Mouse (Mus musculus) heart, embryonic 12.5 days (tissue): ENCODE data around the gene Parvb. TPM values are rescaled to one million over a fixed set of nuclear protein-coding genes. Genes with fewer than 3 reads are reported as not detected.

ENCODE experiments used
- ATAC-seq: fragments of 200-750 bp; cut with Nextera tagmentation; 2 replicates; pipeline ENCODE4 v1.8.0; 2017; ENCODE audit warnings: moderate TSS enrichment, moderate library complexity; ENCODE audit not compliant: insufficient number of reproducible peaks, low FRiP score
- H3K27ac ChIP-seq: fragments of 300-500 bp; sonication (generic); 2 replicates; pipeline ENCODE4 v1.5.1; 2016; ENCODE audit warnings: mild to moderate bottlenecking, moderate library complexity; ENCODE audit not compliant: poor library complexity, severe bottlenecking
- H3K27me3 ChIP-seq: fragments of 300-500 bp; sonication (generic); replicated peaks from 2 replicates; pipeline ENCODE4 v1.6.1; 2016; ENCODE audit warnings: mild to moderate bottlenecking, moderate library complexity
- H3K36me3 ChIP-seq: fragments of 300-500 bp; sonication (generic); 2 replicates; pipeline ENCODE4 v1.6.1; 2016; ENCODE audit warnings: mild to moderate bottlenecking, moderate library complexity
- H3K4me1 ChIP-seq: fragments of 300-500 bp; sonication (generic); replicated peaks from 2 replicates; pipeline ENCODE4 v1.6.1; 2016; ENCODE audit warnings: mild to moderate bottlenecking
- H3K4me2 ChIP-seq: fragments of 300-500 bp; sonication (generic); 2 replicates; pipeline ENCODE4 v1.6.1; 2016; ENCODE audit warnings: mild to moderate bottlenecking, moderate library complexity
- H3K4me3 ChIP-seq: fragments of 300-500 bp; sonication (generic); 2 replicates; pipeline ENCODE4 v1.5.1; 2016; ENCODE audit warnings: mild to moderate bottlenecking
- H3K9ac ChIP-seq: fragments of 300-500 bp; sonication (generic); 2 replicates; pipeline ENCODE4 v1.6.1; 2016; ENCODE audit warnings: mild to moderate bottlenecking, moderate library complexity
- H3K9me3 ChIP-seq: fragments of 300-500 bp; sonication (generic); replicated peaks from 2 replicates; pipeline ENCODE4 v1.6.1; 2016; ENCODE audit warnings: mild to moderate bottlenecking, moderate library complexity
- WGBS: fragments of 180-500 bp; shearing (Covaris S2); methylation state at CpG from one replicate; pipeline ENCODE4 v1.1.7; 2016; 5-methylcytosine and 5-hydroxymethylcytosine counted together
- polyA plus RNA-seq: library from polyadenylated mRNA; unstranded; fragments of >200 nt; fragmentation: Nextera tagmentation; extraction: Ambion mirVana; gene quantifications from 2 replicates; pipeline ENCODE4 v1.2.1, GENCODE M21; 2016

Gene Parvb
- polyA plus RNA-seq, result 13.5 and 13.8 TPM in 2 replicates

- WGBS, result under 1% methylated on average over 47 of the region's 53 CpGs
- peak; percentile 80 for ATAC-seq
Measured at GRCm38 (mm10) chr15:84231721-84232561, at the start of gene Parvb. Gene Parvb, plus strand, starts transcription at chr15:84232043.

DNA sequence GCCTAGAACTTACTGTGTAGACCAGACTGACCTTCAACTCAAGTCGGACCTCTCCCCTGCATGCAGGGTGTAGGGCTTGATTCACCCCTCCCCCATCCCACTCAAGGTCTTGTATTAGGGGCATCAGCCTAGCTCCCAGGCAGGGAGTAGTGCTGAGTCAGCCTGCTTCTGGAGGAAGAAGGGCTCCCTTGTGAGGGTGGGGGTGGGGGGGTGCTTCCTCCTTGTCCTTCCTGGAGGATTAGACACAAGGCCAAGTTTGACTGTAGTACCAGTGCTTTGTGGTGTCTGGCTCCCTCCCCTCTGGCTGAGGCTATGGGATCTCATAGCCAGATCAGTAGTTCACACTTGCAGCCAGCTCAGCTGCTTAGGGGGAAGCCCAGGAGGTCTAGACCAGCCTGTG, 47.9 kb upstream of the Parvb start:
- peaks cover 29% of the 10 kb centered on the region for H3K27me3 ChIP-seq
- peak; percentile 63; the same call in 1 of the 2 replicates for ATAC-seq
- no peak overlapping the region for H3K4me2 ChIP-seq
- peaks cover 8% of the 10 kb centered on the region; the same call in 1 of the 2 replicates for H3K4me1 ChIP-seq
- 21% methylated on average over 1 of the region's 1 CpGs for WGBS
- no peak overlapping the region for H3K4me3 ChIP-seq
- no peak overlapping the region for H3K9ac ChIP-seq
- no peaks in the 10 kb centered on the region for H3K36me3 ChIP-seq
- no peaks in the 10 kb centered on the region for H3K9me3 ChIP-seq
- H3K27ac ChIP-seq, result no peak overlapping the region

More at GRCm38 (mm10) chr15:84231721-84232561, at the start of gene Parvb:
- Histone ChIP-seq H3K4me2 (peak within 1 kb of the TSS; percentile 95), H3K27me3 (no peaks in the 10 kb centered on the region), H3K27ac (peak within 1 kb of the TSS; percentile 86), H3K4me1 (peaks cover 40% of the 10 kb centered on the region), H3K4me3 (peak within 1 kb of the TSS; percentile 74), H3K9ac (peak within 1 kb of the TSS; percentile 80), H3K36me3 (peaks cover 12% of the 10 kb centered on the region), H3K9me3 (no peaks in the 10 kb centered on the region)

GRCm38 (mm10) chr15:84186196-84186595, 45.6 kb upstream of the Parvb start:
- no peak overlapping the region for H3K9ac ChIP-seq
- no peak for ATAC-seq
- H3K36me3 ChIP-seq, result no peaks in the 10 kb centered on the region
- WGBS, result 60% methylated on average over 4 of the region's 4 CpGs
- no peak overlapping the region for H3K27ac ChIP-seq
- peaks cover 20% of the 10 kb centered on the region for H3K27me3 ChIP-seq
- H3K4me1 ChIP-seq, result peaks cover 8% of the 10 kb centered on the region; the same call in 1 of the 2 replicates
- H3K9me3 ChIP-seq, result no peaks in the 10 kb centered on the region
- no peak overlapping the region for H3K4me2 ChIP-seq
- H3K4me3 ChIP-seq, result no peak overlapping the region

DNA sequence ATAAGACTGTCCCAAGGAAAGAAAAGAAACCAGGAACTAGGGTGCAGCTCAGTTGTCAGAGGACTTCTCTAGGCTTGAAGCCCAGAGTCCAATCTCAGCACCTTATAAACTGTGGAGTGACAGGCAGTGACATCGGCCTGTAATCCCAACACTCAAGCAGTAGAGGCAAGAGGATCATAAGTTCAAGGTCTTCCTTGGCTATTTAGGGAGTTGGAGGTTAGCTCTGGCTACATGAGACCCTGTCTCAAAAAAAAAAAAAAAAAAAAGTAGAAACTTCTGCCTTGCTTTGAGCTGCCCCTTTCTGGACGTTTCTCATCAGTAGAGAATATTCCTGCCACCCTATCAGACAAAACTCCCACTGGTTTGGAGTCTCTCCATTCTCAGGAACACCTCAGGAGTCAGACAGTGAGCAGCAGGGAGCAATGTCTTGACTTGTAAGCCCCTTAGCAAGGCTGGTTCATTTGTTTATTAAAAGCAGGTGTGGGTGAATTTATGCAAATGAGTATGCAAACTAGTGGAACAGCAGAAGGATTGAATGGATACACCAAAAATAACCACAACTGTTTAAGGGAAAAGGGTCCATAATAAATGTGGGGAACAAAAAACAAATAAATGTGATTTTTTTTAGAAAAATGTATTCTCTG, 42.8 kb upstream of the Parvb start:
- no peaks in the 10 kb centered on the region for H3K9me3 ChIP-seq
- no peak overlapping the region for H3K27ac ChIP-seq
- H3K4me1 ChIP-seq, result peaks cover 14% of the 10 kb centered on the region
- no peaks in the 10 kb centered on the region; the same call in 1 of the 2 replicates for H3K27me3 ChIP-seq
- H3K36me3 ChIP-seq, result no peaks in the 10 kb centered on the region
- WGBS, result 48% methylated on average over 2 of the region's 2 CpGs
- no peak overlapping the region for H3K4me3 ChIP-seq
- ATAC-seq, result no peak
- H3K9ac ChIP-seq, result no peak overlapping the region
- no peak overlapping the region for H3K4me2 ChIP-seq

DNA sequence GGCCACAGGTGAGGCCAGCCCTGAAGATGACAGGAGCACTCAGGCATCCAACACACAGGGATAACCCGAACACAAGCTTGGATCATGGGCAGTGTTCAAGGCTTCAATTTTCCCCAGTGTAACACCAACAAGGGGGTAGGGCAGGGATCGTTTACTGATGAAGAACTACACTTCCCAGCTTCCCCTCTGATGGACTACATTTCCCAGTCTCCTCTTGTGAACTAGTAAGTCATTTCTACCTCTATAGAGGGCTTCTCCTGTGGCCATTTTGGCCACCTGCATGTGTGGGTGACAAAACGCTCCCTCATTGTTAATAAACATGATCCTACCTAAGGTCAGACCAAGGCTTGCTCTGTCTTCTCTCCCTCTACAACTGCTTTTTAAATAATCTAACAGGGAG, 42.0 kb upstream of the Parvb start:
- Histone ChIP-seq H3K9ac (no peak overlapping the region), H3K36me3 (no peaks in the 10 kb centered on the region), H3K4me3 (no peak overlapping the region), H3K27me3 (no peaks in the 10 kb centered on the region), H3K4me2 (no peak overlapping the region), H3K4me1 (peaks cover 16% of the 10 kb centered on the region), H3K9me3 (no peaks in the 10 kb centered on the region), H3K27ac (no peak overlapping the region)
- whole genome bisulfite sequencing, result 42% methylated on average over 3 of the region's 3 CpGs
- ATAC-seq, result no peak

GRCm38 (mm10) chr15:84191724-84192057, 40.2 kb upstream of the Parvb start:
- Histone ChIP-seq H3K9ac (peak overlapping the region; percentile 85), H3K27me3 (no peaks in the 10 kb centered on the region), H3K4me1 (peaks cover 20% of the 10 kb centered on the region), H3K9me3 (no peaks in the 10 kb centered on the region), H3K27ac (peak overlapping the region; percentile 95), H3K4me3 (peak overlapping the region; percentile 72), H3K36me3 (peaks cover 14% of the 10 kb centered on the region), H3K4me2 (peak overlapping the region; percentile 74)
- no peak; the same call in 1 of the 2 replicates for ATAC-seq
- 3% methylated on average over 9 of the region's 9 CpGs for WGBS

GRCm38 (mm10) chr15:84192058-84192791, 39.6 kb upstream of the Parvb start, which contains the start of gene Samm50:
Gene Samm50, plus strand, starts transcription at chr15:84192241.
- Histone ChIP-seq H3K36me3 (peaks cover 19% of the 10 kb centered on the region), H3K4me2 (peak within 1 kb of the TSS; percentile 74), H3K4me3 (peak within 1 kb of the TSS; percentile 72), H3K27me3 (no peaks in the 10 kb centered on the region), H3K9me3 (no peaks in the 10 kb centered on the region), H3K4me1 (peaks cover 20% of the 10 kb centered on the region), H3K27ac (peak within 1 kb of the TSS; percentile 95), H3K9ac (peak within 1 kb of the TSS; percentile 85)
- 5% methylated on average over 48 of the region's 48 CpGs for WGBS
- peak; percentile 98 for ATAC-seq

- H3K4me2 ChIP-seq, result no peak overlapping the region
- no peaks in the 10 kb centered on the region for H3K27me3 ChIP-seq
- 81% methylated on average over 8 of the region's 8 CpGs for WGBS
- H3K27ac ChIP-seq, result no peak overlapping the region
- H3K9ac ChIP-seq, result no peak overlapping the region
- peaks cover 17% of the 10 kb centered on the region; the same call in 1 of the 2 replicates for H3K4me1 ChIP-seq
- H3K36me3 ChIP-seq, result peaks cover 63% of the 10 kb centered on the region
- no peak overlapping the region for H3K4me3 ChIP-seq
- no peak for ATAC-seq
- H3K9me3 ChIP-seq, result no peaks in the 10 kb centered on the region
Measured at GRCm38 (mm10) chr15:84196486-84197165, 35.2 kb upstream of the Parvb start.

- H3K27ac ChIP-seq, result no peak overlapping the region
- no peaks in the 10 kb centered on the region for H3K27me3 ChIP-seq
- H3K9ac ChIP-seq, result no peak overlapping the region
- H3K4me1 ChIP-seq, result peaks cover 6% of the 10 kb centered on the region; the same call in 1 of the 2 replicates
- H3K9me3 ChIP-seq, result no peaks in the 10 kb centered on the region
- H3K4me2 ChIP-seq, result no peak overlapping the region
- WGBS, result 89% methylated on average over 4 of the region's 4 CpGs
- H3K36me3 ChIP-seq, result peaks cover 93% of the 10 kb centered on the region
- ATAC-seq, result no peak
- no peak overlapping the region for H3K4me3 ChIP-seq
Measured at GRCm38 (mm10) chr15:84207327-84207726, 24.5 kb upstream of the Parvb start.

DNA sequence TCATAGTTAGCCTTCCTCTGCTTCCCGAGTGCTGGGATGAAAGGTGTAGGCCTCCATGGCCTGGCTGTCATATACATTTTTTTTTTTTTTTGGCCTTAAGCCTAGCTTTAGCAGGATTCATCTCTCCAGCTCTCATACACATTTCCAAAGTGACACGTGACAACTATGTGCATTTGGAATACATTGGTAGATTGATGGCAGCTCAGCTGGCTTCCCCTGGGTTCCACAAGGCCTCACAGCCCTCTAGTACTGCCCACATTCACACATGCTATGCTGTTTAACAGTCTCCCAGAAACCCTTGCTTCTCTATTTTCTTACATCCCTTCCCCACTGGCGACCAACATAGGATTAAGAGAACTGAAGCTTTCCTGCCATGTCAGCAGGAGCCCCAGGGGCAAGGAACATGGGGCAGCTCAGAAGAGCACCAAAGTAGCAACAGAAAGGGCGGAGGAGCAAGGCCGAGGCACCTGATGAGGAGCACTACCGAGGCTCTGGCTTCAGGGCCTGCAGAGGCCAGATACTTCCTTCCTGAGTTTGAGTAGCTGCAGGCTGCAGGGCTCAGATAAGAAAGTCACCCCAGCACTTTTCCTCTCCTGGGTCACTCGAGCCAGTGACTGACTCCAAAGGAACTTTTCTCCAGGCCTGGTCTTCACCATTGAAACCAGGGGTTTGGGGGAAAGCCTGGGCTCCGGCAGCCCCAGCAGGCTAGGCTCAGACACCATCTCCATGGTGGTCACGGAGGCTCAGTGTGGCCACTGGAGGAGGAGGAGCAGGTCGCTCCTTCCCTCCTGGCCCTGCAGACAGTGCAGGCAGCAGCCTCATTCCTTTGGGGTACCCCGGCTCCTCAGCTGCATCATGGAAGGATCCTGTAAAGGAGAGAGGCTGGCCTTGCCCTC, 22.1 kb upstream of the Parvb start:
- Histone ChIP-seq H3K4me2 (no peak overlapping the region), H3K9ac (peak overlapping the region; percentile 47; the same call in 1 of the 2 replicates), H3K4me1 (peaks cover 20% of the 10 kb centered on the region), H3K36me3 (peaks cover 87% of the 10 kb centered on the region), H3K27ac (peak overlapping the region; percentile 75), H3K4me3 (no peak overlapping the region), H3K27me3 (no peaks in the 10 kb centered on the region), H3K9me3 (no peaks in the 10 kb centered on the region)
- ATAC-seq, result peak; percentile 83
- 59% methylated on average over 11 of the region's 11 CpGs for WGBS
